Mouse (Mus musculus): ENCODE measurements around the gene Gm17359. TPM values are rescaled to one million over a fixed set of nuclear protein-coding genes. Genes with fewer than 3 reads are reported as not detected.

Gene Gm17359
- polyA plus RNA-seq, 1 experiment = not detected

DNA sequence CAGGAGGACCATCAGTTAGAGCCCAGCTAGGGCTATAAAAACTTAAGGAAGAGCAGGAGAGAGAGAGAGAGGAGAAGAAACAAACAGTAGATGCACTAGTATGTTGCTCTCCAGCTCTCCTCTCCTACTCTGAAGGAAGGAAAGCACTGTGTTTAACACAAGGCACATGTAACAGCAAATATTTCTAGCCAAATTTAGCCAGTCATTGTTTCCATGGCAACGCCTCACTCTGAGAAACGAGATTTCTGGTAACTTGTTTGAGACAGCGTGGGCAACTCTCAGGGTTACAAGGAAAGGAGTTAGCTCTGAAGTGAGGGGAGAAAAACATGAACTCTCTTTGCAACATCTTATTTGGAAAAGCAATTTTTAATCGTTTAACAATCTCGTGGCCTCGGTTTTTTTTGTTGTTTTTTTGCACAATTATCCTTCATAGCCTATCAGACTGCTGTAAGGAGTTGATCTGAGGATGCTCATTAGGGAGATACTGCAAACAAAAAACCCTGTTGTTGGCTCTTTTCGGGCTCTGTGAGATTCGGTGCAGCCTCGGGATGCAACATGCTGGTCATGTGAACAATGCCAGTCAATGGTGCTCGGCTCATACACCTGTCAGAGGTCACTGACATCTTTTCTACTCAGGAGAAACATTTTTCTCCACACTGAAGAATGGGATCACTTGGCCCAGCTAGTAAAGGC, 22.3 kb upstream of the Gm17359 start:
- Histone ChIP-seq H3K4me3 (ENCODE audit: extremely low read depth, insufficient read depth, insufficient read length) (no peak overlapping the region), H3K4me1 (ENCODE audit: control insufficient read depth, insufficient read depth, insufficient read length) (no peaks in the 10 kb centered on the region), H3K27ac (ENCODE audit: insufficient read depth, low read length) (no peak overlapping the region), H3K36me3 (ENCODE audit: control insufficient read depth, insufficient read depth, low read length) (no peaks in the 10 kb centered on the region), H3K27me3 (ENCODE audit: control insufficient read depth, insufficient read depth, low read length) (no peaks in the 10 kb centered on the region)
- DNase-seq (ENCODE audit: low read depth in 1 of 2, low spot score in 2 of 2) = no peak
- TF ChIP-seq CTCF (IDR thresholded peaks at IDR 0.05; ENCODE audit: extremely low read depth, insufficient read depth, insufficient read length, insufficient replicate concordance) (no peak), POLR2A (IDR thresholded peaks at IDR 0.05; ENCODE audit: low read depth, low read length) (no peak)
- WGBS = 67% methylated on average over 10 of the region's 10 CpGs

DNA sequence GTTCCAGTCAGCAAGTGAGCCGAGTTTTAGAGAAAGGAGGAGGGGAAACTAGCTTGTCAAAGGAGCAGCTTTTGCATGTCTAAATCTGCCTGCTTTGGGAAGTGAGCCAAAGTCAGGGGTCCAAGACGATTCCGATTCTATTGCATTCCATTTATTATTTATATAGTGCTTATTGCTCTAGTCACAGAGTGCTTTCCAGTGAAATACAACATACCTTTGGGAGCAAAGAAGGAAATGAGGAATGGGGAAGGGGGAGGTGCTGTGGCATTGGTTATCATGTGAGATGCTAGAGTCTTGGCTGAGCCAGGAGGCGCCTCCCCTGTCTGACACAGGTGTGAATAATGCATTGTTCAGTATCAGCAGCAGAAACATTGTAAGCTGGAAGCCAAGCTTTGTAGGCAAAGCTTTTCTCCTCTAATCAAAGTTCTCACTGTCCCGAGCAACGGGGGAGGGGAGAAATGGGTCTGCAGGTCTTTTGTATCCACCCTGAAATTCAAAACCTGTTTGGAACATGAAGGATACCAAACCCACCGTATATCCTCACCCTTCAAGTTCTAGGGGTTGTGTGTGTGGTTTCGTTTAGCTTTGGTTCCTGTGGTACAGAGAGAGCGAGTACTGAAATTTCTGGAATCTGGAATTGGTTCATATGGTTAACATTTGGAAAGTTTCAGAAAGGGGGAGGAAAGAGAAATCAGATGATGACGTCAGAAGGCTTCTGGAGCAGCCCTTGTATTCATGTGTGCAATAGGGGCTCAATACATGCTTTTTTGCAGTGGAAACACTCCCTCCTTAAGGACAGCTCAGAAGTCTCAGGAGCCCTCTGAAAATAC, 11.5 kb upstream of the Gm17359 start:
- Histone ChIP-seq H3K27ac (ENCODE audit: insufficient read depth, low read length) (no peak overlapping the region), H3K27me3 (ENCODE audit: control insufficient read depth, insufficient read depth, low read length) (no peaks in the 10 kb centered on the region), H3K4me3 (ENCODE audit: extremely low read depth, insufficient read depth, insufficient read length) (no peak overlapping the region), H3K4me1 (ENCODE audit: control insufficient read depth, insufficient read depth, insufficient read length) (no peaks in the 10 kb centered on the region), H3K36me3 (ENCODE audit: control insufficient read depth, insufficient read depth, low read length) (no peaks in the 10 kb centered on the region)
- no peak for DNase-seq (ENCODE audit: low read depth in 1 of 2, low spot score in 2 of 2)
- WGBS = 75% methylated on average over 10 of the region's 10 CpGs
- TF ChIP-seq POLR2A (IDR thresholded peaks at IDR 0.05; ENCODE audit: low read depth, low read length) (no peak), CTCF (IDR thresholded peaks at IDR 0.05; ENCODE audit: extremely low read depth, insufficient read depth, insufficient read length, insufficient replicate concordance) (no peak)

DNA sequence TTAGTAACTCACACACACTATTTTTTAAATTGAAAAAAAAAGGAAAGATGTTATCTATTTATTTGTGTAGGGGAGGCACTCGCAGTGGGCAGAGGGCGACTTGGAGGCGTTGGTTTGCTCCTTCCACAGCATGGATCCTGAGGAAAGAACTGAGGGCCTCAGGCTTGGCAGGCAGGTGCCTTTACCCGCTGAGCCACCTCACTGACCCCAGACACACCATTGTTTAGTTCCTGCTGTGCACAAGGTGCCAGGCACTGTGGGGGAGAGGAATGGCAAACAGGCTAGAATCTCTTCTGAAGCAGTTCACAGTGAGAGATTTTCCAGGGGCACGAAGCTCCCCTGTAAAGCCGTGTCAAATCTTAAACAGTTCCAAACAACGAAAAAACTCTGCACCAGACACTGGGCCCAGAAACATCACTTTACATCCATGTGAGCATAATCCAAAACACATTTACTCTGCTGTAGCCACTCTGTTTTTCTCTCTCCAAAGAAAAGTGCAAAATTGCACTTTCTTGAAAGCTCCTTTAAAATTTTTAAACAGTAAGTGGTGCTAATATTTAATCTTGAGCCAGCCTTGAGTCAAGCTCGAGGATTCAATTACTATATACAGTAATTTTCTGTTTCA, 6.7 kb upstream of the Gm17359 start:
- H3K36me3 ChIP-seq (ENCODE audit: control insufficient read depth, insufficient read depth, low read length) = no peaks in the 10 kb centered on the region
- TF ChIP-seq POLR2A (IDR thresholded peaks at IDR 0.05; ENCODE audit: low read depth, low read length) (no peak), CTCF (IDR thresholded peaks at IDR 0.05; ENCODE audit: extremely low read depth, insufficient read depth, insufficient read length, insufficient replicate concordance) (no peak)
- no peaks in the 10 kb centered on the region for H3K4me1 ChIP-seq (ENCODE audit: control insufficient read depth, insufficient read depth, insufficient read length)
- no peak for DNase-seq (ENCODE audit: low read depth in 1 of 2, low spot score in 2 of 2)
- H3K27ac ChIP-seq (ENCODE audit: insufficient read depth, low read length) = no peak overlapping the region
- H3K27me3 ChIP-seq (ENCODE audit: control insufficient read depth, insufficient read depth, low read length) = no peaks in the 10 kb centered on the region
- no peak overlapping the region for H3K4me3 ChIP-seq (ENCODE audit: extremely low read depth, insufficient read depth, insufficient read length)
- 81% methylated on average over 8 of the region's 8 CpGs for WGBS

DNA sequence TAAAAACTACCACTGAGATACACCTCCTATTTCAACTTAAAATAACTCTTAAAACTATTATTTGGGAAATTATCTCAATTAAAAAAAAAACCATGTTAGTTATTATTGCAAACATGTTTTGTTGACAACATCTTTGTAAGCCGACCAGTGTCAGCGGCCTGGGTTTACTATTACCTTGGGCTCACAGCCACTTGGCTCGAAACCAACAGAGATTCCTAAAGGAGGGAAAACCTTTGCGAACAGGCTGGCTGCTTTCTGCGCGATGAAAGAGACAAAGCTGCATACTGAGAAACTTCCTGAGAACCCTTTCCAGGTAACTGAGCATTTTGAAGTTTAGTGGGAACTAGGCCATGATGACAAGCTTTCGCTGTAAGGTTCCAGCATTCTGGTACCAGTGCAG, 3.4 kb upstream of the Gm17359 start:
- 89% methylated on average over 7 of the region's 7 CpGs for WGBS

DNA sequence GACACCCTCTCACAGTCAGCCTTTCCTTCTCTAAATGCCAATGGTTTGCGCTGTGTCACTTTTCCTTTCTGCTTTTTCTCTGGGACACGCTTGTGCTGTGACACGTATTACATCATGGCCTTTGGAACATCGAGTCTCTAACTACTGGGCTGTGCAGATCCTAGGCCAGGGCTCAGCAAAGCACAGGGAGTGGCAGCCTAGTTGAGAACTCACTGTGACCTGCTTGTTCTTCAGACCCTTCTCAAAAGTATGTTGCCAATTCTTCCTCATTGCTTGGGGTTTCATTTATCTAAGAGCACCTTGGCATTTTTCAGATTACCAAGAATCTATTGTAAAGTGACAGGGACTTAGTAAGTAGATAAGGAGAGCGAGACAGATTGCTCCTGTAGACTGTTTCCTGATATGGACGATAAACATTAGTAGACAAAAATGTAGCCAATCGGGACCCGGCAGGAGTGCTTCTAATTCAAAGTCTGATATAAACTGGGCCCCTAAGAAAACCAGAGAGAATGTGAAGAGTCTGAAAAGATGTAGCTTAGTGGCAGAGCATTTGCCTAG, 2.7 kb upstream of the Gm17359 start:
- Histone ChIP-seq H3K36me3 (ENCODE audit: control insufficient read depth, insufficient read depth, low read length) (no peaks in the 10 kb centered on the region), H3K27ac (ENCODE audit: insufficient read depth, low read length) (no peak overlapping the region), H3K4me3 (ENCODE audit: extremely low read depth, insufficient read depth, insufficient read length) (no peak overlapping the region), H3K27me3 (ENCODE audit: control insufficient read depth, insufficient read depth, low read length) (no peaks in the 10 kb centered on the region), H3K4me1 (ENCODE audit: control insufficient read depth, insufficient read depth, insufficient read length) (no peaks in the 10 kb centered on the region)
- no peak for TF ChIP-seq POLR2A (IDR thresholded peaks at IDR 0.05; ENCODE audit: low read depth, low read length)
- no peak for TF ChIP-seq CTCF (IDR thresholded peaks at IDR 0.05; ENCODE audit: extremely low read depth, insufficient read depth, insufficient read length, insufficient replicate concordance)
- 89% methylated on average over 8 of the region's 8 CpGs for WGBS
- no peak for DNase-seq (ENCODE audit: low read depth in 1 of 2, low spot score in 2 of 2)

More for the DNA sequence above, 3.4 kb upstream of the Gm17359 start:
- Histone ChIP-seq H3K27me3 (ENCODE audit: control insufficient read depth, insufficient read depth, low read length) (no peaks in the 10 kb centered on the region), H3K27ac (ENCODE audit: insufficient read depth, low read length) (no peak overlapping the region), H3K4me3 (ENCODE audit: extremely low read depth, insufficient read depth, insufficient read length) (no peak overlapping the region), H3K36me3 (ENCODE audit: control insufficient read depth, insufficient read depth, low read length) (no peaks in the 10 kb centered on the region), H3K4me1 (ENCODE audit: control insufficient read depth, insufficient read depth, insufficient read length) (no peaks in the 10 kb centered on the region)
- TF ChIP-seq CTCF (IDR thresholded peaks at IDR 0.05; ENCODE audit: extremely low read depth, insufficient read depth, insufficient read length, insufficient replicate concordance) (no peak), POLR2A (IDR thresholded peaks at IDR 0.05; ENCODE audit: low read depth, low read length) (no peak)
- DNase-seq (ENCODE audit: low read depth in 1 of 2, low spot score in 2 of 2) = no peak

DNA sequence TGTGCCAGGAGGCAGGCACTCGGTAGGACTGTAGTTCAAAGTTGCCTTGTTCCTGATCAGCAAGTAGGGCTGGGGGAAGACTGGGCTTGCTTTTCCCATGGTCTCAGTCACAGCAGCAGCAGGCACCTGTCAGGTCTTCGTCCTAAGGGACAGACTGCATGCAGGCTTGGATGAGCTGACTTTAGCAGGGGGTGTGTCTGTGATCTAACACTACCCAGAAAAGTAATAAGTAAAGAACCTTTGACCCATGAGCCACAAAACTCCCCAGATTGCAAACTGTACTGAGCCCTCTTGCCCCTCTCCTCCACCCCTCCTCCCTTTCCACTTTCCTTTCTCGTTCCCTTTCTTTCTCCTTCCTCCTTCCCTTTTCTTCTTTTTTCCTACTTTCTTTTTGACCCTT, 4.3 kb downstream of the Gm17359 start:
- no peaks in the 10 kb centered on the region for H3K4me1 ChIP-seq (ENCODE audit: control insufficient read depth, insufficient read depth, insufficient read length)
- DNase-seq (ENCODE audit: low read depth in 1 of 2, low spot score in 2 of 2) = no peak
- no peak overlapping the region for H3K27ac ChIP-seq (ENCODE audit: insufficient read depth, low read length)
- H3K4me3 ChIP-seq (ENCODE audit: extremely low read depth, insufficient read depth, insufficient read length) = no peak overlapping the region
- H3K36me3 ChIP-seq (ENCODE audit: control insufficient read depth, insufficient read depth, low read length) = no peaks in the 10 kb centered on the region
- TF ChIP-seq CTCF (IDR thresholded peaks at IDR 0.05; ENCODE audit: extremely low read depth, insufficient read depth, insufficient read length, insufficient replicate concordance) (no peak), POLR2A (IDR thresholded peaks at IDR 0.05; ENCODE audit: low read depth, low read length) (no peak)
- WGBS = 78% methylated on average over 3 of the region's 3 CpGs
- H3K27me3 ChIP-seq (ENCODE audit: control insufficient read depth, insufficient read depth, low read length) = no peaks in the 10 kb centered on the region
